Mouse (Mus musculus): ENCODE measurements around the gene Sult2b1.

DNA sequence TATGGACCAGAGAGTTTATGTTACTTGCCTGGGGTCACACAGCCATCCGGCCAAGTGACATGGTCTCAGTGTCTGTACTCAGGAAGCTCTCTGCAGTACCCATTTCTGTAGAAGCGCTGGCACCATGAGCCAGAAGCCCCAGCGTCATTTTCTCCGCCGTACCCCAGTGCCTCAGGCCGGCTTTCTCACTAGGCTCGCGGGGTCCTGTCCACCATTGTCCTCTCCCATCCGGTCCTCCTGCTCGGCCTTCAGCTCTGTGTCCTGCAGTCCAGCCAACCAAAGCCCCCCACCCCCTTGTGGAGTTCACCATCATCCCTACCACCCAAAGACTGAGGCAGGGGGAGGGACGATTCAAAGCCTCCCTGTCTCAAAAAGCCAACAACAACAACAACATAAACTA, 82.9 kb downstream of the Sult2b1 start:
- TF ChIP-seq ZC3H11A (IDR thresholded peaks at IDR 0.05; ENCODE audit: borderline replicate concordance, low read depth, low read length) (no peak), ZNF384 (IDR thresholded peaks at IDR 0.05; ENCODE audit: low read depth, low read length) (no peak), CHD2 (IDR thresholded peaks at IDR 0.05; ENCODE audit: low read depth, low read length) (no peak)

Data from ES-E14 (cell line).